Mouse (Mus musculus): ENCODE measurements at regions not wholly inside any gene's neighbourhood (a gene's known extent, or its start where the extent isn't known, plus 50 kb on each side); places are given as distances from the start of the nearest gene placed in this dataset.

GRCm38 (mm10) chr11:85981561-85981960 lies 95.3 kb downstream of the Tbx4 start:
- Histone ChIP-seq H3K9ac (ENCODE audit: low read length) (no peak overlapping the region), H3K9me3 (ENCODE audit: control insufficient read depth, low read length) (no peaks in the 10 kb centered on the region), H3K4me2 (replicated peaks; ENCODE audit: low read depth) (no peak overlapping the region), H3K27ac (replicated peaks) (no peak overlapping the region), H3K36me3 (ENCODE audit: control insufficient read depth, insufficient read depth, low read length) (no peaks in the 10 kb centered on the region), H3K27me3 (ENCODE audit: control insufficient read depth, insufficient read depth, low read length) (no peaks in the 10 kb centered on the region), H3K4me1 (replicated peaks; ENCODE audit: control insufficient read depth, insufficient read depth) (no peaks in the 10 kb centered on the region), H3K4me3 (ENCODE audit: low read depth, low read length) (no peak overlapping the region)
- DNase-seq (ENCODE audit: low spot score) (no peak), ATAC-seq (ENCODE audit: low FRiP score, low TSS enrichment) (no peak)
- WGBS: 68% methylated on average over 4 of the region's 4 CpGs
- TF ChIP-seq EP300 (optimal IDR thresholded peaks at IDR 0.05): no peak
- no peak for TF ChIP-seq CTCF (IDR thresholded peaks at IDR 0.05; ENCODE audit: low read depth)

GRCm38 (mm10) chr11:85986338-85986737 lies 100.1 kb downstream of the Tbx4 start:
- 47% methylated on average over 8 of the region's 8 CpGs for WGBS
- no peaks in the 10 kb centered on the region for H3K9me3 ChIP-seq (ENCODE audit: control insufficient read depth, low read length)
- peak; percentile 69 for DNase-seq (ENCODE audit: low spot score)

GRCm38 (mm10) chr11:85987181-85987580 lies 101.0 kb downstream of the Tbx4 start:
- WGBS: 91% methylated on average over 2 of the region's 2 CpGs

More at GRCm38 (mm10) chr11:85986338-85986737, 100.1 kb downstream of the Tbx4 start:
- H3K36me3 ChIP-seq (ENCODE audit: control insufficient read depth, insufficient read depth, low read length): no peaks in the 10 kb centered on the region
- H3K9ac ChIP-seq (ENCODE audit: low read length): no peak overlapping the region
- peak; percentile 91 for ATAC-seq (ENCODE audit: low FRiP score, low TSS enrichment)
- H3K27me3 ChIP-seq (ENCODE audit: control insufficient read depth, insufficient read depth, low read length): no peaks in the 10 kb centered on the region
- no peak overlapping the region for H3K4me3 ChIP-seq (ENCODE audit: low read depth, low read length)
- TF ChIP-seq EP300 (optimal IDR thresholded peaks at IDR 0.05) (no peak), CTCF (IDR thresholded peaks at IDR 0.05; ENCODE audit: low read depth) (no peak)
- peak overlapping the region; percentile 65 for H3K27ac ChIP-seq (replicated peaks)
- no peak overlapping the region for H3K4me2 ChIP-seq (replicated peaks; ENCODE audit: low read depth)
- H3K4me1 ChIP-seq (replicated peaks; ENCODE audit: control insufficient read depth, insufficient read depth): no peaks in the 10 kb centered on the region

GRCm38 (mm10) chr11:85989536-85989935 lies 103.3 kb downstream of the Tbx4 start:
- TF ChIP-seq EP300 (optimal IDR thresholded peaks at IDR 0.05): no peak
- no peak for TF ChIP-seq CTCF (IDR thresholded peaks at IDR 0.05; ENCODE audit: low read depth)
- Histone ChIP-seq H3K9ac (ENCODE audit: low read length) (peak overlapping the region; percentile 8; the same call in 1 of the 2 replicates), H3K9me3 (ENCODE audit: control insufficient read depth, low read length) (no peaks in the 10 kb centered on the region), H3K27me3 (ENCODE audit: control insufficient read depth, insufficient read depth, low read length) (no peaks in the 10 kb centered on the region), H3K4me2 (replicated peaks; ENCODE audit: low read depth) (peak overlapping the region; percentile 44; the same call in 1 of the 2 replicates), H3K4me1 (replicated peaks; ENCODE audit: control insufficient read depth, insufficient read depth) (no peaks in the 10 kb centered on the region), H3K4me3 (ENCODE audit: low read depth, low read length) (peak overlapping the region; percentile 19; the same call in 1 of the 2 replicates), H3K36me3 (ENCODE audit: control insufficient read depth, insufficient read depth, low read length) (no peaks in the 10 kb centered on the region), H3K27ac (replicated peaks) (no peak overlapping the region)
- ATAC-seq (ENCODE audit: low FRiP score, low TSS enrichment): no peak
- DNase-seq (ENCODE audit: low spot score): no peak
- WGBS: 7% methylated on average over 10 of the region's 10 CpGs

More at GRCm38 (mm10) chr11:85987181-85987580, 101.0 kb downstream of the Tbx4 start:
- ATAC-seq (ENCODE audit: low FRiP score, low TSS enrichment) (no peak), DNase-seq (ENCODE audit: low spot score) (no peak)
- no peak for TF ChIP-seq EP300 (optimal IDR thresholded peaks at IDR 0.05)
- no peak for TF ChIP-seq CTCF (IDR thresholded peaks at IDR 0.05; ENCODE audit: low read depth)
- H3K9ac ChIP-seq (ENCODE audit: low read length): no peak overlapping the region
- H3K27me3 ChIP-seq (ENCODE audit: control insufficient read depth, insufficient read depth, low read length): no peaks in the 10 kb centered on the region
- H3K4me3 ChIP-seq (ENCODE audit: low read depth, low read length): no peak overlapping the region
- no peak overlapping the region for H3K4me2 ChIP-seq (replicated peaks; ENCODE audit: low read depth)
- H3K27ac ChIP-seq (replicated peaks): no peak overlapping the region
- no peaks in the 10 kb centered on the region for H3K4me1 ChIP-seq (replicated peaks; ENCODE audit: control insufficient read depth, insufficient read depth)
- H3K9me3 ChIP-seq (ENCODE audit: control insufficient read depth, low read length): no peaks in the 10 kb centered on the region
- no peaks in the 10 kb centered on the region for H3K36me3 ChIP-seq (ENCODE audit: control insufficient read depth, insufficient read depth, low read length)

GRCm38 (mm10) chr11:85989940-85990493 lies 103.8 kb downstream of the Tbx4 start:
- Histone ChIP-seq H3K4me1 (replicated peaks; ENCODE audit: control insufficient read depth, insufficient read depth) (no peaks in the 10 kb centered on the region), H3K27me3 (ENCODE audit: control insufficient read depth, insufficient read depth, low read length) (no peaks in the 10 kb centered on the region), H3K36me3 (ENCODE audit: control insufficient read depth, insufficient read depth, low read length) (no peaks in the 10 kb centered on the region), H3K4me3 (ENCODE audit: low read depth, low read length) (peak overlapping the region; percentile 19; the same call in 1 of the 2 replicates), H3K9me3 (ENCODE audit: control insufficient read depth, low read length) (no peaks in the 10 kb centered on the region), H3K27ac (replicated peaks) (no peak overlapping the region), H3K9ac (ENCODE audit: low read length) (peak overlapping the region; percentile 8; the same call in 1 of the 2 replicates), H3K4me2 (replicated peaks; ENCODE audit: low read depth) (peak overlapping the region; percentile 44; the same call in 1 of the 2 replicates)
- ATAC-seq (ENCODE audit: low FRiP score, low TSS enrichment) (0 out of 2 replicates have a peak, but pooled peaks have one; percentile 44), DNase-seq (ENCODE audit: low spot score) (peak; percentile 31)
- TF ChIP-seq CTCF (IDR thresholded peaks at IDR 0.05; ENCODE audit: low read depth): peak; percentile 47
- TF ChIP-seq EP300 (optimal IDR thresholded peaks at IDR 0.05): no peak
- 20% methylated on average over 11 of the region's 12 CpGs for WGBS

Data from stomach, postnatal 0 days (tissue).